Mouse (Mus musculus): ENCODE data around the gene Hoxc13. TPM values are rescaled to one million over a fixed set of nuclear protein-coding genes. Genes with fewer than 3 reads are reported as not detected.

Hoxc13 gene
- polyA plus RNA-seq, 1 experiment from 2014 or later: not detected

GRCm38 (mm10) chr15:102918611-102919265, 2.2 kb upstream of the Hoxc13 start:
- no peak for ATAC-seq (ENCODE audit: low read depth)
- no peak overlapping the region for H3K4me3 ChIP-seq (ENCODE audit: low read length)
- H3K36me3 ChIP-seq (ENCODE audit: control insufficient read depth, insufficient read depth, low read length): no peaks in the 10 kb centered on the region
- peaks cover 93% of the 10 kb centered on the region for H3K27me3 ChIP-seq (ENCODE audit: control insufficient read depth, insufficient read depth, low read depth, low read length)
- H3K9ac ChIP-seq (ENCODE audit: low read length): no peak overlapping the region
- no peak overlapping the region for H3K27ac ChIP-seq (ENCODE audit: low read length)
- H3K4me1 ChIP-seq (replicated peaks; ENCODE audit: control insufficient read depth, insufficient read depth, low read length): 0 out of 2 replicates have a peak, but pooled peaks cover 3% of the 10 kb centered on the region
- 3% methylated on average over 7 of the region's 7 CpGs for WGBS
- H3K9me3 ChIP-seq (ENCODE audit: control insufficient read depth, low read length): no peaks in the 10 kb centered on the region
- H3K4me2 ChIP-seq (ENCODE audit: low read depth, low read length): no peak overlapping the region

- Histone ChIP-seq H3K4me2 (ENCODE audit: low read depth, low read length) (no peak overlapping the region), H3K9ac (ENCODE audit: low read length) (no peak overlapping the region), H3K27ac (ENCODE audit: low read length) (no peak overlapping the region), H3K4me1 (replicated peaks; ENCODE audit: control insufficient read depth, insufficient read depth, low read length) (0 out of 2 replicates have a peak, but pooled peaks cover 3% of the 10 kb centered on the region), H3K4me3 (ENCODE audit: low read length) (no peak overlapping the region), H3K27me3 (ENCODE audit: control insufficient read depth, insufficient read depth, low read depth, low read length) (peaks cover 97% of the 10 kb centered on the region), H3K36me3 (ENCODE audit: control insufficient read depth, insufficient read depth, low read length) (no peaks in the 10 kb centered on the region), H3K9me3 (ENCODE audit: control insufficient read depth, low read length) (no peaks in the 10 kb centered on the region)
- 3% methylated on average over 12 of the region's 12 CpGs for WGBS
- no peak for ATAC-seq (ENCODE audit: low read depth)
These were observed 1.3 kb upstream of the Hoxc13 start for GRCm38 (mm10) chr15:102919336-102920180.

- Histone ChIP-seq H3K4me2 (ENCODE audit: low read depth, low read length) (peak overlapping the region; percentile 34), H3K27ac (ENCODE audit: low read length) (no peak overlapping the region), H3K9ac (ENCODE audit: low read length) (no peak overlapping the region), H3K27me3 (ENCODE audit: control insufficient read depth, insufficient read depth, low read depth, low read length) (peaks cover 95% of the 10 kb centered on the region), H3K4me3 (ENCODE audit: low read length) (no peak overlapping the region), H3K9me3 (ENCODE audit: control insufficient read depth, low read length) (no peaks in the 10 kb centered on the region), H3K36me3 (ENCODE audit: control insufficient read depth, insufficient read depth, low read length) (no peaks in the 10 kb centered on the region), H3K4me1 (replicated peaks; ENCODE audit: control insufficient read depth, insufficient read depth, low read length) (0 out of 2 replicates have a peak, but pooled peaks cover 3% of the 10 kb centered on the region)
- peak; percentile 83 for ATAC-seq (ENCODE audit: low read depth)
- WGBS: under 1% methylated on average over 20 of the region's 20 CpGs
These were observed 284 bp upstream of the Hoxc13 start for GRCm38 (mm10) chr15:102920619-102921018.

GRCm38 (mm10) chr15:102922012-102922362, 1.1 kb downstream of the Hoxc13 start:
- H3K4me1 ChIP-seq (replicated peaks; ENCODE audit: control insufficient read depth, insufficient read depth, low read length): 0 out of 2 replicates have a peak, but pooled peaks cover 3% of the 10 kb centered on the region
- no peaks in the 10 kb centered on the region for H3K9me3 ChIP-seq (ENCODE audit: control insufficient read depth, low read length)
- no peaks in the 10 kb centered on the region for H3K36me3 ChIP-seq (ENCODE audit: control insufficient read depth, insufficient read depth, low read length)
- WGBS: 0% methylated on average over 22 of the region's 24 CpGs
- H3K9ac ChIP-seq (ENCODE audit: low read length): no peak overlapping the region
- H3K27me3 ChIP-seq (ENCODE audit: control insufficient read depth, insufficient read depth, low read depth, low read length): peaks cover 94% of the 10 kb centered on the region
- no peak overlapping the region for H3K27ac ChIP-seq (ENCODE audit: low read length)
- no peak overlapping the region for H3K4me3 ChIP-seq (ENCODE audit: low read length)
- peak; percentile 77; the same call in 1 of the 2 replicates for ATAC-seq (ENCODE audit: low read depth)
- H3K4me2 ChIP-seq (ENCODE audit: low read depth, low read length): no peak overlapping the region

GRCm38 (mm10) chr15:102922636-102923500, 2.0 kb downstream of the Hoxc13 start:
- H3K27me3 ChIP-seq (ENCODE audit: control insufficient read depth, insufficient read depth, low read depth, low read length): peaks cover 94% of the 10 kb centered on the region
- no peaks in the 10 kb centered on the region for H3K36me3 ChIP-seq (ENCODE audit: control insufficient read depth, insufficient read depth, low read length)
- ATAC-seq (ENCODE audit: low read depth): no peak
- H3K4me2 ChIP-seq (ENCODE audit: low read depth, low read length): no peak overlapping the region
- 0 out of 2 replicates have a peak, but pooled peaks cover 3% of the 10 kb centered on the region for H3K4me1 ChIP-seq (replicated peaks; ENCODE audit: control insufficient read depth, insufficient read depth, low read length)
- no peak overlapping the region for H3K4me3 ChIP-seq (ENCODE audit: low read length)
- no peak overlapping the region for H3K9ac ChIP-seq (ENCODE audit: low read length)
- H3K9me3 ChIP-seq (ENCODE audit: control insufficient read depth, low read length): no peaks in the 10 kb centered on the region
- no peak overlapping the region for H3K27ac ChIP-seq (ENCODE audit: low read length)
- 15% methylated on average over 6 of the region's 6 CpGs for WGBS

- Histone ChIP-seq H3K36me3 (ENCODE audit: control insufficient read depth, insufficient read depth, low read length) (no peaks in the 10 kb centered on the region), H3K4me2 (ENCODE audit: low read depth, low read length) (no peak overlapping the region), H3K9me3 (ENCODE audit: control insufficient read depth, low read length) (no peaks in the 10 kb centered on the region), H3K27ac (ENCODE audit: low read length) (no peak overlapping the region), H3K4me3 (ENCODE audit: low read length) (no peak overlapping the region), H3K4me1 (replicated peaks; ENCODE audit: control insufficient read depth, insufficient read depth, low read length) (no peaks in the 10 kb centered on the region), H3K27me3 (ENCODE audit: control insufficient read depth, insufficient read depth, low read depth, low read length) (peaks cover 94% of the 10 kb centered on the region), H3K9ac (ENCODE audit: low read length) (no peak overlapping the region)
- 1% methylated on average over 40 of the region's 40 CpGs for WGBS
- ATAC-seq (ENCODE audit: low read depth): no peak
These were observed 6.2 kb downstream of the Hoxc13 start for GRCm38 (mm10) chr15:102927032-102927645.

GRCm38 (mm10) chr15:102931706-102932358, 10.9 kb downstream of the Hoxc13 start:
- H3K4me1 ChIP-seq (replicated peaks; ENCODE audit: control insufficient read depth, insufficient read depth, low read length): no peaks in the 10 kb centered on the region
- peaks cover 98% of the 10 kb centered on the region for H3K27me3 ChIP-seq (ENCODE audit: control insufficient read depth, insufficient read depth, low read depth, low read length)
- no peak for ATAC-seq (ENCODE audit: low read depth)
- H3K9ac ChIP-seq (ENCODE audit: low read length): no peak overlapping the region
- H3K4me2 ChIP-seq (ENCODE audit: low read depth, low read length): no peak overlapping the region
- no peaks in the 10 kb centered on the region for H3K9me3 ChIP-seq (ENCODE audit: control insufficient read depth, low read length)
- WGBS: under 1% methylated on average over 23 of the region's 23 CpGs
- no peak overlapping the region for H3K4me3 ChIP-seq (ENCODE audit: low read length)
- no peak overlapping the region for H3K27ac ChIP-seq (ENCODE audit: low read length)
- no peaks in the 10 kb centered on the region for H3K36me3 ChIP-seq (ENCODE audit: control insufficient read depth, insufficient read depth, low read length)

GRCm38 (mm10) chr15:102934438-102934837, 13.5 kb downstream of the Hoxc13 start:
- Histone ChIP-seq H3K36me3 (ENCODE audit: control insufficient read depth, insufficient read depth, low read length) (no peaks in the 10 kb centered on the region), H3K4me2 (ENCODE audit: low read depth, low read length) (no peak overlapping the region), H3K27ac (ENCODE audit: low read length) (no peak overlapping the region), H3K9ac (ENCODE audit: low read length) (no peak overlapping the region), H3K4me1 (replicated peaks; ENCODE audit: control insufficient read depth, insufficient read depth, low read length) (no peaks in the 10 kb centered on the region), H3K9me3 (ENCODE audit: control insufficient read depth, low read length) (no peaks in the 10 kb centered on the region), H3K27me3 (ENCODE audit: control insufficient read depth, insufficient read depth, low read depth, low read length) (peaks cover 98% of the 10 kb centered on the region), H3K4me3 (ENCODE audit: low read length) (no peak overlapping the region)
- WGBS: 3% methylated on average over 12 of the region's 12 CpGs
- no peak for ATAC-seq (ENCODE audit: low read depth)
